Mouse (Mus musculus): ENCODE results near the gene Rbp3.

The Rbp3 gene

DNA sequence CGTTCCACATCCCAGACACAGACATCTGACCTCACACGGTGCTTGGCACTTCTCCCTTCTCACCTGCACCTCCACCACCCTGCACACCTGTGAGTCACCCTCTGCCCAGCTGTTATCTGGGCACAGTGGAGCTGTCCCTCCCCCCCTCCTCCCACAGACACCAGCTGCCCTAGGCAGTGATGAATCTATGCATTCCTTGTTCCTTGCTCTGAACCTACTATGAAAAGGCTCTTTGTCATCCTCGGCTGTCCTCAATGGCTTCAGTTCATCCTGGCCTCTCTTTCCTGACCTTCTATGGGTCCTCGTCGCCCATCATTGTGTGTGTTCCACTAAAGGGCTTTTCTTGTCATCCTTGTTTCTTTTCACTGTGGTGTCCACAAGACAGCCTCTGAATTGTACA lies 20.9 kb downstream of the Rbp3 start:
- DNase-seq (ENCODE audit: low spot score): no peak

- no peak for DNase-seq (ENCODE audit: low spot score)
Observed at GRCm38 (mm10) chr14:33977748-33978147, 23.9 kb downstream of the Rbp3 start.

GRCm38 (mm10) chr14:33978604-33979059 lies 24.8 kb downstream of the Rbp3 start, which contains the start of gene Zfp488:
Zfp488 (minus strand) TSS chr14:33978764.
- DNase-seq (ENCODE audit: low spot score): no peak

DNA sequence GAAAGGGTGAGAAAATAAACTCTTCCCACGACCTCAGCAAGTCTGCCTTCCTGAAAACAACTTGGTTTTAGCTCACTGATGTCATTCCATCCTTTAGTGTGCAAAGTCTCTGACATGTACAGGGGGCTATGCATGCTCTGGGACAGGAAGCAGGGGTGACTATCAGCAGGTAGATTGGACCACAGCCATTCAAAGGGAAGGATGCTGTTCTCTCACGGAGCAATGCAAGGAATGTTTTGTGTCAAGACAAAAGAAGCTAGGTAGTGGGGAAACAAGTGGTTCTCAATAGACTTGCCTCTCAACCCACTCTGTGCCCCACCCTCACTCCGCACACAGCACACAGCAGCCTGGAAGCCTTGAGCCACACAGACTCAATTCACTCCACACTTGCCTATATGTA lies 35.4 kb downstream of the Rbp3 start:
- no peak for DNase-seq (ENCODE audit: low spot score)

DNA sequence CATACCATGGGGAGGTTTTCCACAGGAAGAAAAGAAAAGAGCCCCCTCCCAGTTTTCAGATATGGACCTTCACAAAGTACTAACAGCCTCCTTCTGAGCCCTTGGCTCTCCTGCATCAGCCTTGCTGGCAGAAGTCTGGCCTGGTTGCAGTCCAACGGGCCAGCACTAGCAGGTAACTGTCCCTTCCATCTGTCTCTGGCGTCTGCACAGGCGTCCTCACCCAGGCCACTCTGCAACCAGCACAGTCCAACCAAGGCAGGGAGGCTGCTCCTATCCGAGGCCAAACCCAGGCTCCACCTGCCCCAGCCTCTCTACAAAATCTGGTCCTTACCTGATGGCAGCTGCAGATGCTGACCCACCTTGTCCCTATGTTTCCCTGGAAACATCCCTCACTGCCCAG lies 38.2 kb downstream of the Rbp3 start:
- DNase-seq (ENCODE audit: low spot score): no peak

GRCm38 (mm10) chr14:33993051-33993450 lies 39.2 kb downstream of the Rbp3 start:
- no peak for DNase-seq (ENCODE audit: low spot score)

- no peak for DNase-seq (ENCODE audit: low spot score)
Observed at GRCm38 (mm10) chr14:33993521-33994289, 39.9 kb downstream of the Rbp3 start.

DNA sequence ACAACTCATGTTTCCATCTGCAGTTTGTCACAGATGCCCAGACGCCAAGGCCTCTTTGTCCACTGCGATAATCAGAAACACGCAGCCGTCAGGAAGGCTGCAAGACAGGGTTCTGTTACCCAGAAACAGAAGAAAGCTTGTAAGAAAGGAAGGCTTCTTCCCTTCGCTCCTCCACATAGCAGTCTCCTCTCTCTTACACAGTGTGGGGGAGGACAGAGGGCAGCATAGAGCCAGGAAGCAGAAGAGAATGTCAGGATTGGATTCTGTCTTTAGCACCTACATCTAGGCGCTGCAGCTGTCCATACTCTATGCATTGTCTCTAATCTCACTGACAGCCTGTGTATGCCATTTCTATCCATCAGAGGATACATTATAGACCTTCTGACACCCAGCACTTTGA lies 43.6 kb downstream of the Rbp3 start:
- no peak for DNase-seq (ENCODE audit: low spot score)

DNA sequence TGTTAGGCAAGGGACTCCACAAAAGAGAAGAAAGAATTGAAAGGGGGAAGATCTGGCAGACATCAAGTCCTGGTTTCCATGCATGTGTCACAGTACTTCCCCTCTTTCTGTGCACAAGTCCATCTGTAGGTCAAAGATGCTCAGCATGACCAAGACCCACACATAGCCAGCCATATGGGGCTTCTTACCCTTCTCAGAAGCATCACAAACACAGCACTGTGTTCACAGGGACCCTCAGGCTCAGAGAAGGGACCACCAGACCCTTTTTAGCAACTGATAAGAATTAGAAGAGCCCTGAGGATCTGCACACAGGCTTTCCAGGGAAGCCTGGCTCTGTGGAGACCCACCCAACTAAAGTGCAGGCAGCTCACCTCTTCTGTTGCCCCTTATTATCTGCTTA lies 46.3 kb downstream of the Rbp3 start:
- DNase-seq (ENCODE audit: low spot score): no peak

DNA sequence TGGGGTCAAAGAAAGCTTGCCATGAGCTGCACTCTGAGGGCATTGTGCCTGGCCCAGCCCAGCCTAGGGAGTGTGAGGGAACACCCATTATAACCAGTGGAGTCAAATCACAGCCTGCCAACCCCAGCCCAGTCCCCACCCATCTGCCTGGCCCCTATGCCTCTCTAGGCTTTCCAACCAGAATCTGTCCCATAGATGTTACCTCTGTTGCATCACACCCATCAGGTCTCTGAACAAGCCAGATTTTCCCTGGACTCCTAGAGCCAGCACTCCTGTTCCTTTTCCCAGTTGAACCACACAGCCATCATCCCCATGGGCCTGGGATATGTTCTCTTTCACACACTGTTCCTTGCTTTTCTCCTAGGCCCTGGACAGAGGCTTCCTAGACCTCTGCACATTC lies 47.6 kb downstream of the Rbp3 start:
- DNase-seq (ENCODE audit: low spot score): no peak

DNA sequence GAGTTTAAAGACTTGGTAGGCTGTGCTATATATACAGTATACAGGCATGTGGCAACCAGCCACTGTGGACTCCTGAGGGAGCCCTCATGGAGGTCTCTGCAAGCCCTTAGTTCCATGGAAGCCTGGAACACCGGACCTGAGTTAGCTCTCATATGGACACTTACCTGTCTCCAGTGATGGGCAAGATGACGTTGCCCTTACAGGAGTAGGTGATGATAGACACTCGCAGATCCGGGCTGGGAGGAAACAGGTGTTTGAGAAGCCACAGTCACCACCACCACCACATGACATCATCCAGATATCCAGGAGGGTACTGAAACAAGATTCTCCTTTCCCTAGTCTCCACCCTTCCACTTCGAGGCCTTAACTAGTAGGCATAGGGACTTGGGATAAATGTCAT lies 48.6 kb downstream of the Rbp3 start:
- no peak for DNase-seq (ENCODE audit: low spot score)
